Mouse (Mus musculus) splenic B cell, adult 2 months (primary cell): ENCODE data around the gene Aknad1.

Experiments
- DNase-seq: peaks from one replicate; pipeline ENCODE4 v3.0.0-alpha.2; 2011; ENCODE audit warnings: low read depth, low spot score
- H3K27me3 ChIP-seq: 2 replicates; pipeline ENCODE4 v1.6.1; 2012; ENCODE audit warnings: mild to moderate bottlenecking, low read length, moderate library complexity, mixed read lengths; ENCODE audit not compliant: control insufficient read depth, poor library complexity, insufficient read depth, severe bottlenecking
- H3K36me3 ChIP-seq: 2 replicates; pipeline ENCODE4 v1.6.1; 2012; ENCODE audit warnings: mild to moderate bottlenecking, low read length, moderate library complexity, mixed read lengths; ENCODE audit not compliant: control insufficient read depth, poor library complexity, insufficient read depth, severe bottlenecking

Aknad1 gene

GRCm38 (mm10) chr3:108831750-108832149 is 92.3 kb downstream of the Aknad1 start:
- DNase-seq = no peak
- Histone ChIP-seq H3K27me3 (no peaks in the 10 kb centered on the region), H3K36me3 (no peaks in the 10 kb centered on the region)
